Mouse (Mus musculus) CD4-positive, CD25-positive, alpha-beta regulatory T cell, adult 4 months (primary cell): Measurements from ENCODE around the gene Hint3. TPM values are rescaled to one million over a fixed set of nuclear protein-coding genes. Genes with fewer than 3 reads are reported as not detected.

Experiments used
- ATAC-seq: one replicate; pipeline ENCODE4 v1.8.0; 2017
- polyA plus RNA-seq, 2 experiments: library from polyadenylated mRNA; unstranded; fragments of 100-300 nt; shearing (Covaris generic); gene quantifications; one replicate each; pipeline ENCODE4 v1.2.1; 2017

Gene Hint3
- polyA plus RNA-seq, 2 experiments from 2014 or later = 42.7 to 50.5 TPM

- ATAC-seq = no peak
These were observed 43.7 kb downstream of the Hint3 start for GRCm38 (mm10) chr10:30585691-30586090.

- ATAC-seq = no peak
These were observed 51.7 kb downstream of the Hint3 start for GRCm38 (mm10) chr10:30577670-30578280.

- ATAC-seq = no peak
These were observed 63.1 kb downstream of the Hint3 start for GRCm38 (mm10) chr10:30566364-30566763.

DNA sequence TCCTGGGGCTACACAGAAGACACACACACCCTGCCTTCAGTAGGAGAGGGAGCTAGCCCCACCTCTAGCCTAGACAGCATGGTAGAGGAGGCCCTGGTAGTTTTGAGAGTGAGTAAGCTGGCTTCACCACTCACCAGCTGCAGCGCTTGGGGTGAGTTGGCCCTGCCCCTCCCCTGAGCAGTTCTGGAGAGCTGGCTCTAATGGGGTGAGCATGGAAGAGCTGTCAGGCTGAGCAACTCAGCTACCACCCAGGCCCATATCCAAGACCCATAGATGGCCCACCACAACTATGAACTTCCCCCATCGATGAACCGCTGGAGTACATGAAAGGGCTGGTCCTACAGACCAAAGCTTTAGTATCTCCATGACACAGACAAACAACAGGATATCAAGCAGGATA, 64.8 kb downstream of the Hint3 start:
- no peak for ATAC-seq

Other genes starting within 250 kb of the Hint3 start
- 10 to 100 TPM; 34.6 to 47.4 TPM for gene Trmt11, start 28.9 kb downstream of the Hint3 start, polyA plus RNA-seq
- 100 to 1,000 TPM; 105 to 122 TPM for gene Ncoa7, start 173.7 kb upstream of the Hint3 start, polyA plus RNA-seq
- under 1 TPM in 1 of 2 experiments, not detected in 1; 0.15 TPM for gene Hey2, start 213.2 kb upstream of the Hint3 start, polyA plus RNA-seq